Mouse (Mus musculus) embryonic facial prominence, embryonic 11.5 days (tissue): ENCODE results near the gene Kir3dl2. TPM values are rescaled to one million over a fixed set of nuclear protein-coding genes. Genes with fewer than 3 reads are reported as not detected.
"Not testable (repeated sequence)": the region's sequence is repeated elsewhere in the genome, so short reads cannot be mapped to it uniquely, and the experiment has no call there.

ENCODE experiments used
- ATAC-seq: fragments of 200-750 bp; cut with Nextera tagmentation; replicated peaks from 2 replicates; pipeline ENCODE4 v1.8.0; 2017; ENCODE audit warnings: low read depth; ENCODE audit not compliant: insufficient number of reproducible peaks, low FRiP score, low TSS enrichment
- DNase-seq: peaks from one replicate; pipeline ENCODE4 v3.0.0-alpha.2; 2015; ENCODE audit warnings: low spot score
- H3K27ac ChIP-seq: fragments of 300-500 bp; sonication (generic); replicated peaks from 2 replicates; pipeline ENCODE4 v1.5.1; 2014; ENCODE audit warnings: mild to moderate bottlenecking, low read depth, low read length, control low read depth
- H3K27me3 ChIP-seq: fragments of 300-500 bp; sonication (generic); 2 replicates; pipeline ENCODE4 v1.6.1; 2014; ENCODE audit warnings: mild to moderate bottlenecking, low read length, moderate library complexity, mixed read lengths; ENCODE audit not compliant: control insufficient read depth, insufficient read depth
- H3K36me3 ChIP-seq: fragments of 300-500 bp; sonication (generic); replicated peaks from 2 replicates; pipeline ENCODE4 v1.6.1; 2014; ENCODE audit warnings: low read depth, mild to moderate bottlenecking, low read length, moderate library complexity, mixed read lengths; ENCODE audit not compliant: control insufficient read depth, insufficient read depth
- H3K4me1 ChIP-seq: fragments of 300-500 bp; sonication (generic); 2 replicates; pipeline ENCODE4 v1.6.1; 2014; ENCODE audit warnings: low read length, mixed read lengths; ENCODE audit not compliant: control insufficient read depth, insufficient read depth
- H3K4me2 ChIP-seq: fragments of 300-500 bp; sonication (generic); 2 replicates; pipeline ENCODE4 v1.6.1; 2014; ENCODE audit warnings: low read depth, mild to moderate bottlenecking, control low read depth, low read length, moderate library complexity
- H3K4me3 ChIP-seq: fragments of 300-500 bp; sonication (generic); 2 replicates; pipeline ENCODE4 v1.5.1; 2014; ENCODE audit warnings: low read depth, low read length, control low read depth
- H3K9ac ChIP-seq: fragments of 300-500 bp; sonication (generic); replicated peaks from 2 replicates; pipeline ENCODE4 v1.6.1; 2014; ENCODE audit warnings: mild to moderate bottlenecking, control low read depth, low read length
- H3K9me3 ChIP-seq: fragments of 300-500 bp; sonication (generic); replicated peaks from 2 replicates; pipeline ENCODE4 v1.6.1; 2016; ENCODE audit warnings: mild to moderate bottlenecking, low read length, inconsistent platforms, mixed read lengths; ENCODE audit not compliant: control insufficient read depth
- WGBS: fragments of 180-500 bp; shearing (Covaris S2); extraction: QIAGEN DNeasy Blood & Tissue Kit; methylation state at CpG from one replicate; pipeline ENCODE4 v1.1.7; 2014; 5-methylcytosine and 5-hydroxymethylcytosine counted together
- polyA plus RNA-seq: library from polyadenylated mRNA; unstranded; fragments of >200 nt; fragmentation: Nextera tagmentation; extraction: Ambion mirVana; gene quantifications from 2 replicates; pipeline ENCODE4 v1.2.1, GENCODE M21; 2014

Gene Kir3dl2
- not detected in 2 replicates for polyA plus RNA-seq

DNA sequence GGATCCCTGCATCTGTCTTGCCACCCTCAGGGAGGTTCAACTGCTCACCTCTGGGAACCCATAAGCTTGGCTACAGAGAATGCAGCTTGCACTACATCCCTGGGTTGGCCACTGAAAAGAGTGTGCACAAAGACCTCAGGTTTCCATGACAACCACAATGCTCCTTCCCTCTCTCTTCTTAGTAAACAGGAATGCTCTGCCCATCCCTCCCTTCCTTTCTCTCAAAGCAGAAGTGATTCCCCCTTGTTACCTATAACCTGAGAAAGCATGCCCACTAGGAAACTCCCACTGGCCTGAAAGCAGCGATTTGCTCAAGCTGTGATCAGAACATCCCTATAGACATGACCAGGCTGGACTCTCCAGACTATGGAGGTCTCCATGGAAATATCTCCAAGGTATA is at the start of gene Kir3dl2:
TSS of gene Kir3dl2 (minus strand) at position 101 of the 400 bp plus-strand sequence.
- H3K9ac ChIP-seq, H3K9me3 ChIP-seq, H3K4me2 ChIP-seq, H3K4me3 ChIP-seq, H3K27ac ChIP-seq, H3K4me1 ChIP-seq, H3K36me3 ChIP-seq, DNase-seq, H3K27me3 ChIP-seq, ATAC-seq: not testable (repeated sequence)
- WGBS = 65% methylated on average over 1 of the region's 1 CpGs

DNA sequence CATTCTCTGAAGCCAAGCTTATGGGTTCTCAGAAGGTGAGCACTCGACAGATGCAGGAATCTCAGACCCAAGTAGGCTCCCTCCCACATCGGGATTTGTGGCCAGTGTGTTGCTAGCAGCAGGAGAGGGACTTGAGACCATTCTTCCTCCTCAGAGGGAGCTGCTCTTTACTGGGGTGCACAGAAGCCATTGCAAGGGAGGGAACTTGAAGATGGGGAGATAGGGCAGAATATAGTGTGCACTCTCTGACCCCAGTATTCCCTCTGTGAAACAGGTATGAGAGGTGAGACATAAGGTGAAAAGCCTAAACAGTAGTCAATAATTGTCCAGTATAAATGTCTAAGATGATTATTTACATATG is 47.0 kb upstream of the Kir3dl2 start:
- H3K9ac ChIP-seq = no peak overlapping the region
- WGBS = 33% methylated on average over 2 of the region's 2 CpGs
- no peak for ATAC-seq

DNA sequence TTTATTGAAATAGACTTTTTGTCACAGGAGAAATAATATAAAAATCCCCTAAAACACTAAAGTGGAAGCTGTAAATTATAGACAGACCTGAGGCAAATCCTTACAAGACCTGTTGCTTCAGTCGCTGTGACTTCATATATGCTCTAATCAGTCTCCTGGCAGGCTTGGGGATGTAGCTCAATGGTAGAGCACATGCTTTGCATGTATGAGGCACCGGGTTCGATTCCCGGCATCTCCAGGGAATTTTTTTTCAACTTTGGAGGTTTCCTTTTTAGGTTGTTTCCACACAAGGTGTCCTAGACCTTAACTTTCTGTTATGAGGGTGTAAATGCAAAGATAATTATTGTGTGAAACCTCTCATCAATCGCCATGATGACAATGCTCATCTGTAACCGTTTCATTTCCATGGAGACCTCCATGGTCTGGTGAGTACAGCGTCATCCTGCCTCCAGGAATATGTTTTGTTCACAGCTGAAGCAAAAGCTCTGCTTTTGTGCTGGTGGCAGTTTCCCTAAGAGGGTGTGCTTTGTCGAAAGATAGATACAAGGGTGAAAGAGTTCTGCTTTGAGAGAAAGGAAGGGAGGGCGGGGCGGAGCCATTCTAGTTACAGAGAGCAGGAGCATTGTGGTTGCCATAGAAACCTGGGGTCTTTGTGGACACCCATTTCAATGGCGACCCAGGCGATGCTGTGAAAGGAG is 46.5 kb upstream of the Kir3dl2 start, which contains the start of gene Tceal3:
TSS of gene Tceal3 (plus strand) at position 644 of the 698 bp plus-strand sequence.
- ATAC-seq (peak; percentile 73; the same call in 1 of the 2 replicates), DNase-seq (peak; percentile 54)
- H3K9ac ChIP-seq = no peak within 1 kb of the TSS
- peak within 1 kb of the TSS; percentile 10; the same call in 1 of the 2 replicates for H3K4me2 ChIP-seq
- H3K9me3 ChIP-seq = no peaks in the 10 kb centered on the region
- no peaks in the 10 kb centered on the region for H3K27me3 ChIP-seq
- H3K4me1 ChIP-seq = no peaks in the 10 kb centered on the region
- no peak within 1 kb of the TSS for H3K4me3 ChIP-seq
- 44% methylated on average over 12 of the region's 12 CpGs for WGBS
- no peaks in the 10 kb centered on the region for H3K36me3 ChIP-seq
- no peak within 1 kb of the TSS for H3K27ac ChIP-seq

More for the DNA sequence above, 47.0 kb upstream of the Kir3dl2 start:
- Histone ChIP-seq H3K27me3 (no peaks in the 10 kb centered on the region), H3K36me3 (no peaks in the 10 kb centered on the region), H3K27ac (no peak overlapping the region), H3K4me1 (no peaks in the 10 kb centered on the region), H3K9me3 (no peaks in the 10 kb centered on the region), H3K4me3 (no peak overlapping the region), H3K4me2 (peak overlapping the region; percentile 10; the same call in 1 of the 2 replicates)
- DNase-seq = no peak

DNA sequence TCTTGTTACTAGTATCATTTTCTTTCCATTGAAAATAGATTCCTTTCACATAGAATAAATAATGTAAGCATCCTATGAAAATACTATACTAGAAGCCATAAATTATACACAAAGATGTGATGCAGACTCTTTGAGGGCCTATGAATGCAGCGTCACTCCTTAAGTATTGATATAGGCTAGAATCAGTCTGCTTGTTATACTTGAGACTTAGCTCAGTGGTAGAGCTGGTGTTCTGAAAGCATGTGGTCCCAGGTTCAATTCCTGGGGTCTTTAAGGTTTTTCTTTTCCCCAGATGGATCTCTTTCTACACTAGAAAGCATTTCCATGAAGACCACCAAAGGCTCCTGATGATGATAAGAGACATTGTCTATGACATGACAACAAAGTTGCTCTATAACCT is 40.8 kb upstream of the Kir3dl2 start:
- Histone ChIP-seq H3K4me1 (no peaks in the 10 kb centered on the region), H3K36me3 (no peaks in the 10 kb centered on the region), H3K27me3 (no peaks in the 10 kb centered on the region), H3K27ac (no peak overlapping the region), H3K9ac (no peak overlapping the region), H3K4me3 (no peak overlapping the region), H3K4me2 (no peak overlapping the region), H3K9me3 (no peaks in the 10 kb centered on the region)
- no peak for ATAC-seq
- 91% methylated on average over 1 of the region's 1 CpGs for WGBS
- DNase-seq = no peak

DNA sequence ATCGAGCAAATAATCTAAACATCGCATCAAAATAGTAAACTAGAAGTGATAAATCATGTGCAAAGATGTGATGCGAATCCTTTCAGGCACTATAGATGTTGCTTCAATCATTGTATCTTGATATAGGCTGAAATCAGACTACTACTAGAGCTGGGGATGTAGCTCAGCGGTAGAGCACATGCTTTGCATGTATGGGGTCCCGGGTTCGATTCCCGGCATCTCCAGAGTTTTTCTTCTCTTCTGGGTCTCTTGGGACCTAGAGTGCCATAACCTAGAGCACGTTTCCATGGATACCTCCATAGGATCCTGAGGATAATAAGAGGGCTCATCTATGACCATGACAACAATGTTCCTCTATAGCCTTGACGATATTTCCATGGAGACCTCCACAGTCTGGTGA is 25.2 kb upstream of the Kir3dl2 start:
- not testable (repeated sequence) for H3K4me1 ChIP-seq, H3K36me3 ChIP-seq, H3K27ac ChIP-seq, DNase-seq, H3K4me2 ChIP-seq, H3K4me3 ChIP-seq, H3K27me3 ChIP-seq, H3K9me3 ChIP-seq, H3K9ac ChIP-seq, ATAC-seq
- WGBS = 86% methylated on average over 9 of the region's 9 CpGs

DNA sequence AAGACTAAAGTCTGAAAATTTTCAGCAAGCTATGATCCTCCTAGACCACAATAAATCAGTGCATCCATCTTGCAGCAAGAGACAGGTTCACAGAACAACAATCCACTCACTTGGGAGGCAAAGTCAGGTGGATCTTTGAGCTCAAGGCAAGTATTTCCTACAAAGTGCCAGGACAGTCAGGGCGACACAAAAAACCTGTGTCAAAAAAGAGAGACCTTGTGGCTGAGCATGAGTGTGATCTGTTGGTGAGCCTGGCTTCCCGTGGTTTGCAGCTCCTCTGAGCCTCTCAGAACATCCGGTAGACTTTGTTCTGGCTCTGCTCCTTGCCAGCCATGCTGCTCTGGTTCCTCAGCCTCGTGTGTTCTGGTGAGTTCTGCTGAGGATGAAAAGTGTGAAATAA is 26.2 kb downstream of the Kir3dl2 start, which contains the start of gene Kir3dl1:
TSS of gene Kir3dl1 (plus strand) at position 301 of the 400 bp plus-strand sequence.
- not testable (repeated sequence) for H3K4me2 ChIP-seq, H3K9me3 ChIP-seq, H3K27ac ChIP-seq, H3K4me3 ChIP-seq, H3K4me1 ChIP-seq, ATAC-seq, H3K9ac ChIP-seq, H3K36me3 ChIP-seq, DNase-seq, H3K27me3 ChIP-seq
- 65% methylated on average over 3 of the region's 4 CpGs for WGBS

Other genes starting within 250 kb of the Kir3dl2 start
- gene Kir3dl1, start 26.1 kb downstream of the Kir3dl2 start, polyA plus RNA-seq = not detected in 2 replicates
- gene Tceal3, start 46.8 kb upstream of the Kir3dl2 start, polyA plus RNA-seq = 6.7 and 8.2 TPM in 2 replicates
- gene Tceal1, start 163.9 kb upstream of the Kir3dl2 start, polyA plus RNA-seq = 9.5 and 11.5 TPM in 2 replicates
- gene Morf4l2, start 199.6 kb upstream of the Kir3dl2 start, polyA plus RNA-seq = 688 and 708 TPM in 2 replicates
- 0.14 TPM in 1 of 2 replicates, not detected in the other for gene Glra4, start 236.1 kb upstream of the Kir3dl2 start, polyA plus RNA-seq